12 mouse cellular contexts compared by ENCODE assay signal in the genomic region with DNA sequence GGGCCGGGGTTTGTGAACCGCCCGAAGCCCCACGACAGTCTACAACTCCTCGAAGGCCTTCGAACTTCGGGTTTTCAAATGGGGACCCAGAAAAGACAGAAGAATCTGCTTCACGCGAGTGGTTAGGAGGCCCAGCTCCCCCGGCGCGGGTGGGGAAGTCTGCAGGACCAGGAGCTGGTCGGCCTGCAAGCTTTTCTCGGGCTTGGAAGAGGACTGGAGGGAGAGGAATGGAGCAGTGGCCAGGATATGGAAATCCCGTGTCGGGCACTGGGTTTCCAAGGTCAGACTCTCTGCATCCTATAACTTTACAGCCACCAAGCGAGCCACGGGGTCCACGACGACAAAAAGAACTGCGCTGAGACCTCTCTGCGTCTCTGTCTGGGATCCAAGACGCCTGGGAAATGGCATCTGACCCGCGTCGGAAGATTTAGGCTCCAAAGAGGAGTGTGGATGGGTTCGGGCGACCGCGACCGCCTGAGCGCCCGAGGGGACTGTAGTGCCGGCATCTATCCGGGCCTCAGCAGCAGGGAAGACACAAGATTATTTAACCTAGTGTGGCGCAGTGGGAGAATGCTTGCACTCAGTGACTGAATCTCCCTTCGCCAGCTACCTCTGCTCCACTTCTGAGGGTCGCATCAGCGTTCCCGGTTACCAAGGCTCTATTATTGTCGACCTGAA. TPM values are rescaled to one million over a fixed set of nuclear protein-coding genes. Genes with fewer than 3 reads are reported as not detected.
DNase-seq lines count a peak whose midpoint lies in the region; ATAC-seq and TF ChIP-seq lines count a peak whose summit lies in the region.
"Had no signal": no experiment of that assay in that cellular context is flagged by ENCODE, and none has a peak within 500 bp of the region (broad histone marks: within the 10 kb centered on the region; RNA-seq: fewer than 3 reads in every experiment).

No protein-coding gene starts in this region.

- no peak for TF ChIP-seq CTCF in E14TG2a.4 (conservative IDR thresholded peaks at IDR 0.05; ENCODE audit: low read length)

- H3K9ac ChIP-seq in hindbrain, embryonic 11.5 days (ENCODE audit: low read depth, low read length) = no peak overlapping the region
- no peak overlapping the region for H3K9ac ChIP-seq in hindbrain, embryonic 13.5 days
- 0 out of 2 replicates have a peak overlapping the region, but pooled peaks have one; percentile 13 for H3K9ac ChIP-seq in limb, embryonic 13.5 days
- H3K9ac ChIP-seq: liver, postnatal 0 days had no signal

- H3K27me3 ChIP-seq in hindbrain, embryonic 11.5 days (ENCODE audit: control insufficient read depth, insufficient read depth, low read length) = peaks cover 97% of the 10 kb centered on the region
- H3K27me3 ChIP-seq in hindbrain, embryonic 13.5 days = peaks cover 98% of the 10 kb centered on the region
- H3K27me3 ChIP-seq in E14TG2a.4 (ENCODE audit: insufficient read depth, low read length) = peaks cover 96% of the 10 kb centered on the region
- peaks cover 98% of the 10 kb centered on the region for H3K27me3 ChIP-seq in limb, embryonic 13.5 days

- no peak overlapping the region for H3K4me2 ChIP-seq in hindbrain, embryonic 11.5 days (replicated peaks; ENCODE audit: low read depth, low read length)
- no peak overlapping the region for H3K4me2 ChIP-seq in hindbrain, embryonic 13.5 days
- H3K4me2 ChIP-seq in limb, embryonic 13.5 days (replicated peaks) = peak overlapping the region; percentile 71

- H3K27ac ChIP-seq in hindbrain, embryonic 11.5 days (ENCODE audit: low read depth, low read length) = no peak overlapping the region
- no peak overlapping the region for H3K27ac ChIP-seq in hindbrain, embryonic 13.5 days
- H3K27ac ChIP-seq in limb, embryonic 13.5 days = no peak overlapping the region

- no peaks in the 10 kb centered on the region for H3K36me3 ChIP-seq in hindbrain, embryonic 11.5 days (ENCODE audit: control insufficient read depth, insufficient read depth, low read length)
- H3K36me3 ChIP-seq in hindbrain, embryonic 13.5 days = no peaks in the 10 kb centered on the region
- no peaks in the 10 kb centered on the region for H3K36me3 ChIP-seq in E14TG2a.4 (ENCODE audit: insufficient read depth, low read length)
- H3K36me3 ChIP-seq in limb, embryonic 13.5 days = no peaks in the 10 kb centered on the region

- under 1% methylated on average over 41 of the region's 41 CpGs for WGBS in hindbrain, embryonic 11.5 days
- under 1% methylated on average over 41 of the region's 41 CpGs for WGBS in hindbrain, embryonic 13.5 days
- WGBS in limb, embryonic 13.5 days = 1% methylated on average over 41 of the region's 41 CpGs

- no peak overlapping the region for H3K4me3 ChIP-seq in hindbrain, embryonic 11.5 days (ENCODE audit: low read depth, low read length)
- H3K4me3 ChIP-seq in hindbrain, embryonic 13.5 days = no peak overlapping the region
- H3K4me3 ChIP-seq in E14TG2a.4 (replicated peaks; ENCODE audit: low read length) = peak overlapping the region; percentile 68
- peak overlapping the region; percentile 47 for H3K4me3 ChIP-seq in limb, embryonic 13.5 days

- H3K9me3 ChIP-seq in hindbrain, embryonic 11.5 days (ENCODE audit: control insufficient read depth, low read length) = no peaks in the 10 kb centered on the region
- H3K9me3 ChIP-seq in hindbrain, embryonic 13.5 days = no peaks in the 10 kb centered on the region
- no peaks in the 10 kb centered on the region for H3K9me3 ChIP-seq in E14TG2a.4 (ENCODE audit: low read length)
- no peaks in the 10 kb centered on the region for H3K9me3 ChIP-seq in limb, embryonic 13.5 days

- ATAC-seq in hindbrain, embryonic 11.5 days (ENCODE audit: low FRiP score) = no peak
- ATAC-seq in hindbrain, embryonic 13.5 days (ENCODE audit: low FRiP score) = no peak
- ATAC-seq in limb, embryonic 13.5 days (ENCODE audit: low FRiP score, low read depth) = no peak
- no peak for ATAC-seq in monocyte, adult 5-6 weeks (replicated peaks; ENCODE audit: insufficient number of reproducible peaks, low FRiP score, low TSS enrichment, poor library complexity, severe bottlenecking)
- ATAC-seq: forebrain, embryonic 14.5 days; liver, postnatal 0 days had no signal

- peaks cover 3% of the 10 kb centered on the region; the same call in 1 of the 2 replicates for H3K4me1 ChIP-seq in hindbrain, embryonic 11.5 days (replicated peaks; ENCODE audit: control insufficient read depth, insufficient read depth, low read length)
- H3K4me1 ChIP-seq in hindbrain, embryonic 13.5 days (replicated peaks) = peaks cover 20% of the 10 kb centered on the region
- peaks cover 53% of the 10 kb centered on the region for H3K4me1 ChIP-seq in E14TG2a.4 (replicated peaks; ENCODE audit: low read depth, low read length)
- H3K4me1 ChIP-seq in limb, embryonic 13.5 days = peaks cover 52% of the 10 kb centered on the region

- DNase-seq in hindbrain, embryonic 11.5 days (ENCODE audit: low spot score) = peak; percentile 70
- DNase-seq in embryo, embryonic 10.5 days (ENCODE audit: low spot score) = peak; percentile 62
- DNase-seq in ovary, postnatal 10 days (ENCODE audit: low spot score) = no peak
- DNase-seq: adrenal gland, adult 8-10 months; liver, postnatal 0 days; thymus, postnatal 25 days had no signal

RNA-seq across cellular contexts. Expression of a gene that starts 0.7 kb away (rescaled TPM):
- 0.35 and 0.39 TPM in 2 replicates for polyA plus RNA-seq in hindbrain, embryonic 11.5 days (2014; fragmentation: Nextera tagmentation; extraction: Ambion mirVana)
- 0.08 TPM in 1 of 2 replicates, not detected in the other for polyA plus RNA-seq in hindbrain, embryonic 13.5 days (2015; fragmentation: Nextera tagmentation; extraction: Ambion mirVana)
- polyA plus RNA-seq in limb, embryonic 13.5 days (2015; fragmentation: Nextera tagmentation; extraction: Ambion mirVana) = 1.4 and 2.2 TPM in 2 replicates
- not detected in 3 replicates for total RNA-seq in monocyte, adult 5-6 weeks (2017)
- total RNA-seq: adrenal gland, adult 8-10 months had no signal
- polyA plus RNA-seq: heart, postnatal 0 days; liver, postnatal 0 days had no signal

Comparison
In these comparisons a context has a peak if more than half of its experiments do, and no peak if none do; other contexts are left out.
1. H3K4me3 ChIP-seq: peak in E14TG2a.4 (single experiment) and limb, embryonic 13.5 days (single experiment); none in hindbrain, embryonic 11.5 days (single experiment) and hindbrain, embryonic 13.5 days (single experiment).